Mouse (Mus musculus) forebrain, postnatal 0 days (tissue): ENCODE data around the gene Hspb11. TPM values are rescaled to one million over a fixed set of nuclear protein-coding genes. Genes with fewer than 3 reads are reported as not detected.

ENCODE experiments used
- ATAC-seq: fragments of 200-750 bp; cut with Nextera tagmentation; 2 replicates; pipeline ENCODE4 v1.8.0; 2017; ENCODE audit warnings: mild to moderate bottlenecking, moderate library complexity
- DNase-seq: peaks from one replicate; pipeline ENCODE4 v3.0.0-alpha.2; 2015
- H3K27ac ChIP-seq: fragments of 300-500 bp; sonication (generic); 2 replicates; pipeline ENCODE4 v1.5.1; 2014; ENCODE audit warnings: low read depth, mild to moderate bottlenecking, antibody characterized with exemption, low read length, moderate library complexity, mixed read lengths
- H3K27me3 ChIP-seq: fragments of 300-500 bp; sonication (generic); 2 replicates; pipeline ENCODE4 v1.6.1; 2014; ENCODE audit warnings: mild to moderate bottlenecking, low read length, mixed read lengths; ENCODE audit not compliant: insufficient read depth
- H3K36me3 ChIP-seq: fragments of 300-500 bp; sonication (generic); 2 replicates; pipeline ENCODE4 v1.6.1; 2014; ENCODE audit warnings: mild to moderate bottlenecking, moderate library complexity; ENCODE audit not compliant: insufficient read depth
- H3K4me1 ChIP-seq: fragments of 300-500 bp; sonication (generic); 2 replicates; pipeline ENCODE4 v1.6.1; 2014; ENCODE audit warnings: antibody characterized with exemption; ENCODE audit not compliant: insufficient read depth
- H3K4me2 ChIP-seq: fragments of 300-500 bp; sonication (generic); 2 replicates; pipeline ENCODE4 v1.6.1; 2014; ENCODE audit warnings: low read depth, mild to moderate bottlenecking, moderate library complexity
- H3K4me3 ChIP-seq: fragments of 300-500 bp; sonication (generic); 2 replicates; pipeline ENCODE4 v1.5.1; 2014; ENCODE audit warnings: low read depth, low read length, mixed read lengths
- H3K9ac ChIP-seq: fragments of 300-500 bp; sonication (generic); 2 replicates; pipeline ENCODE4 v1.6.1; 2014; ENCODE audit warnings: mild to moderate bottlenecking
- H3K9me3 ChIP-seq: fragments of 300-500 bp; sonication (generic); 2 replicates; pipeline ENCODE4 v1.6.1; 2016; ENCODE audit warnings: low read length
- CTCF ChIP-seq: sonication (generic); IDR thresholded peaks from 2 replicates; pipeline ENCODE4 v1.5.1; 2016; ENCODE audit warnings: antibody characterized with exemption, control low read depth, low read depth
- WGBS: fragments of 180-500 bp; shearing (Covaris S2); extraction: QIAGEN DNeasy Blood & Tissue Kit; methylation state at CpG from one replicate; pipeline ENCODE4 v1.1.7; 2014; 5-methylcytosine and 5-hydroxymethylcytosine counted together
- polyA plus RNA-seq: library from polyadenylated mRNA; unstranded; fragments of >200 nt; fragmentation: Nextera tagmentation; extraction: Ambion mirVana; gene quantifications from 2 replicates; pipeline ENCODE4 v1.2.1, GENCODE M21; 2015
- total RNA-seq: library from RNA; depleted of rRNA; stranded (reverse); fragments of >200 nt; gene quantifications from 2 replicates; pipeline ENCODE4 v1.2.3, GENCODE M21; 2014

Gene Hspb11
- total and polyA plus RNA-seq, 2 experiments from 2014 or later, result 17.9 to 40.5 TPM

DNA sequence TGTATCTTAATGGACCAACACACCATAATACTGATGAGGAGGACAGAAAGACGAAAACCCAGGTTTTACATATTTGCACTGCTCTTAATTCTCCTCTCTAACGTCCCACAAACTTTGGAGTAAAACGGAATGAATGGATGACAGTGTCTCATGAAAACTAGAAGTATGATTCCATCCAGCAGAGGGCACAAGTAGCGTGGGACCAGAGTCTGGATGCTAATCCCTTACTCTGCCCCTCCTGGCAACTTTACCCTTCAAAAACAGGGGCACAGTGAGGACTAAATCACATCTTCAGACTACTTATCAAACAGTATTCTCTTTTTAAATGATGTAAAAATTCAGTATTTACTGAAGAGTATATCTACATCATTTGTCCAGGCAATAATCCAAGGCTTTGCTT lies 2.9 kb upstream of the Hspb11 start:
- no peak overlapping the region for H3K27ac ChIP-seq
- no peak for ATAC-seq
- peak; percentile 73 for DNase-seq
- H3K9me3 ChIP-seq, result no peaks in the 10 kb centered on the region
- H3K4me3 ChIP-seq, result no peak overlapping the region
- no peak overlapping the region for H3K4me2 ChIP-seq
- 0 out of 2 replicates have a peak, but pooled peaks cover 5% of the 10 kb centered on the region for H3K4me1 ChIP-seq
- WGBS, result 21% methylated on average over 4 of the region's 4 CpGs
- no peak overlapping the region for H3K9ac ChIP-seq
- TF ChIP-seq CTCF, result peak; percentile 84
- no peaks in the 10 kb centered on the region for H3K27me3 ChIP-seq
- peaks cover 4% of the 10 kb centered on the region; the same call in 1 of the 2 replicates for H3K36me3 ChIP-seq

DNA sequence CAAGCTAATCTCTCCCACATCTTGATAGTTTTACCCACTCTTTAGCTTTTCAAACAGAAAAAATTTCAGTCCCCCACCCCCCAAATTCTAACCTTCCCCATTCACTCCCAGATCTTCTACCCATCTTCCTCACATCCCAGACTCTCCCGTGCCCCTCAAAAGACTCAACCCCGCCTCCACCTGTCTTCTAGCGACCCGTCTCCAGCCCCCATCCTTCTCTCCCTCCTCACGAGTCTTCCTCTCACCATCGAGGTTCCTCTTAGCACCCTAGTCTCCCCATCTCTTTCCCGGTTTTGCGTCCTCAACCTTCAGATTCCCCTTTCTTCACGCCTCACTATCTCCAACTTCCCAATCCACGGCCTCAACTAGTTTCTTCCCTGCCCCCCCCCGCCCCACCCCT lies 871 bp upstream of the Hspb11 start:
- no peaks in the 10 kb centered on the region for H3K9me3 ChIP-seq
- H3K4me3 ChIP-seq, result peak overlapping the region; percentile 86
- H3K27me3 ChIP-seq, result no peaks in the 10 kb centered on the region
- H3K4me2 ChIP-seq, result peak overlapping the region; percentile 65
- no peaks in the 10 kb centered on the region for H3K36me3 ChIP-seq
- H3K27ac ChIP-seq, result peak overlapping the region; percentile 87; the same call in 1 of the 2 replicates
- 1% methylated on average over 11 of the region's 11 CpGs for WGBS
- H3K9ac ChIP-seq, result peak overlapping the region; percentile 86
- DNase-seq, result no peak
- H3K4me1 ChIP-seq, result 0 out of 2 replicates have a peak, but pooled peaks cover 5% of the 10 kb centered on the region
- TF ChIP-seq CTCF, result no peak
- ATAC-seq, result no peak

DNA sequence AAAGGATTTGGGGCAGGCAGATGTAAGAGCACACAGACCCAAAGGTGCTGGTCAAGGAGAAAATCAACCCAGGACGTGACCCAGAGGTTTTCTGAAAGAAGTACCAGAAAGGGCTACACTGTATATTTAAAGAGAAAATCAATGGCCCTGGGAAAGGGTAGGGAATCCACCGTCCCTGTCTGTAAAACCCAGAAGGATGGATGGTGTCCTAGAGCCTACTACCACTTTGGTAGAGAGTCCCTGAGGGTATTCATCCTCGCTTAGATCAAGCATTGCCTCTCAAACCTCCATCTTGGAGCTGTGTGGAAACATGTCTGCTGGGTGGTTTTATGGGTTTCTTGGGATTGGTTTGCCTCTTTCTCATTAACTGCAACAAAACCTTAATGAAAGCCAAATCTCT lies 1.0 kb downstream of the Hspb11 start:
- peak overlapping the region; percentile 86 for H3K4me3 ChIP-seq
- 16% methylated on average over 3 of the region's 3 CpGs for WGBS
- H3K27ac ChIP-seq, result peak overlapping the region; percentile 87
- 0 out of 2 replicates have a peak, but pooled peaks cover 5% of the 10 kb centered on the region for H3K4me1 ChIP-seq
- peak; percentile 59 for DNase-seq
- peak overlapping the region; percentile 86 for H3K9ac ChIP-seq
- no peaks in the 10 kb centered on the region for H3K36me3 ChIP-seq
- no peak for TF ChIP-seq CTCF
- no peaks in the 10 kb centered on the region for H3K27me3 ChIP-seq
- H3K9me3 ChIP-seq, result no peaks in the 10 kb centered on the region
- ATAC-seq, result no peak
- peak overlapping the region; percentile 65 for H3K4me2 ChIP-seq

DNA sequence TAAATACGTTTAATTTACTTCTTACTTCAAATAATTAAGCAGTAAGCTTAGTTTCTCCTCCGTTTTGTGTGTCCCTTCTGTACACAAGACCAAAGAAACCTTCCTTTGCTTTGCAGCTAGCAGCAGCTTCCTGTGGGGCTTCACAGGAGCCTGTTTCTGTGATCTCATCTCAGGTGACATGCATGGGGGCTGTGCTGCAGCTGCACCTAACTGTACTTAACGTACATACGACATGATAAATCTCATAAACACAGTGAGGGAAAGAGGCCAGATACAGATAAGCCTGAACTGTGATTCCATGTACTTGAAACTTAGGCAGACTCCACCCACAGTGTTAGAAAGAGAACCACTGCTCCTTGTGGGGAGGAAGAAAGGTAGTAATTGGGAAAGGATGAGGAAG lies 6.6 kb downstream of the Hspb11 start:
- DNase-seq (no peak), ATAC-seq (no peak)
- H3K9ac ChIP-seq, result no peak overlapping the region
- TF ChIP-seq CTCF, result no peak
- no peak overlapping the region for H3K4me3 ChIP-seq
- H3K36me3 ChIP-seq, result no peaks in the 10 kb centered on the region
- 75% methylated on average over 4 of the region's 4 CpGs for WGBS
- no peak overlapping the region for H3K27ac ChIP-seq
- no peak overlapping the region for H3K4me2 ChIP-seq
- H3K27me3 ChIP-seq, result no peaks in the 10 kb centered on the region
- H3K4me1 ChIP-seq, result no peaks in the 10 kb centered on the region
- H3K9me3 ChIP-seq, result 0 out of 2 replicates have a peak, but pooled peaks cover 2% of the 10 kb centered on the region

DNA sequence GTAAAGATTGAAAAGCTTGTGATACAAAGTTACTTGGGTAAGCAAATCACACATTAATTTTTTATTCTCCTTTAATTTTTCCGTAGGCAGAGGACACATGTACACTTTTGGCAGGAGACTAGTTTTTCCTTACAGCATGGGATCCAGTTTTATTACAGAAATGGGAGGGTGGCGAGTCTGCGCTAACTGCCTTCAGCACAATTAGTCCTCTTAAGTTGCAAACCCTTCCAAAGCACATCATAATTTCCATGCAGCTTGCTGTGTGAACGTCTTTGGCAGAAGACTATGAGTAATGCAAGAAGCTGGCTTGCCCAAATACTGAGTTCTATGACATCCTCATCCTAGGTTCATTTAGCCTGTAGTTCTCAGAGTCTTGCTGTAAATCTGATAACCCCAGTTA lies 20.3 kb downstream of the Hspb11 start:
- WGBS, result 74% methylated on average over 4 of the region's 4 CpGs
- Histone ChIP-seq H3K27me3 (no peaks in the 10 kb centered on the region), H3K4me2 (no peak overlapping the region), H3K4me1 (no peaks in the 10 kb centered on the region), H3K36me3 (no peaks in the 10 kb centered on the region; the same call in 1 of the 2 replicates), H3K27ac (no peak overlapping the region), H3K9ac (no peak overlapping the region), H3K9me3 (no peaks in the 10 kb centered on the region), H3K4me3 (no peak overlapping the region)
- DNase-seq (no peak), ATAC-seq (no peak)
- TF ChIP-seq CTCF, result no peak

DNA sequence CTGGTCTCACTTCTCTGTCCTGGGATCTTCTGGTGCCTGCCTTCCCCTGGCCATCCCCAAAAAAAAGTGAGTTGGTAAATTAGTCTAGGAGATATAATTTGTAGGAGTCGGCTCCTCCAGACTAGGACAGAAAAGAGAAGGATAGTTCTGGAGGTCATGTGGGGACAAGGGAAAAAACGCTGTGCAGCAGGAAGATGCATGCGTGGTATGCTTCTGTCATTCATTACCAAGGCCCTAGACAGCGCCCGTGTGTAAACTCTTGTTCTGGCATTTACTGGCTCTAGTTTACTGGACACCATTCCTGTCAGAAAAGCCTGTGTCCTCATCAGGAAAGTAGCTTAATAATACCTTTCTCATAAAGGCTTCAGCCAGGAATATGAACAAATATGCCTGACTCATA lies 21.1 kb downstream of the Hspb11 start:
- Histone ChIP-seq H3K9me3 (no peaks in the 10 kb centered on the region), H3K4me2 (no peak overlapping the region), H3K36me3 (no peaks in the 10 kb centered on the region; the same call in 1 of the 2 replicates), H3K9ac (no peak overlapping the region), H3K4me1 (no peaks in the 10 kb centered on the region), H3K27ac (no peak overlapping the region), H3K27me3 (no peaks in the 10 kb centered on the region), H3K4me3 (no peak overlapping the region)
- TF ChIP-seq CTCF, result no peak
- ATAC-seq, result no peak
- DNase-seq, result no peak
- WGBS, result 89% methylated on average over 5 of the region's 5 CpGs

DNA sequence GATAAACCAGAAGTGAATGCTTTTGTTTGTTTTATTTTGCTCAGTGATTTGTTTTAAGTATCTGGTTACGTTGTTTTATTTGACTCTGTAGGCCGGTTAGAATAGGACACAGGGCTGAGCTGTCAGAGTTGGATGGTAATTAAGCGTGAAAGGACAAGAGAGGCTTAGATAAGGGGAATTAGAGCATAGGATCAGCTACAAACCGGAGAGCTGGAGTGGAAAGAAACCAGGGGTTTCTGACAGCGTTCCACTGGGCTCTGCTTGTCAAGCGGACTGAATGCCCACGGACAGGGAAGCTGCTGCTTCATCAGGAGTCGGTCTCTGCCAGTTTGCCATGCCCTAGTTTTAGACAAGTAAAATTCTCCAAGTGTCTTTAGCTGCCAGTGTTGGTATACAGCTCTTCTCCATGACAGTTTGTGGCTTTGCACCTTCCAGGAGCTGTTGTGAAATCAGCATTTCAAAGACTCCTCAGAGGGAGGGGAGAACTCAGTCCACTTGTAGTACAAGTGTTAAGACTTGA lies 24.9 kb downstream of the Hspb11 start:
- DNase-seq (no peak), ATAC-seq (no peak)
- Histone ChIP-seq H3K27me3 (no peaks in the 10 kb centered on the region), H3K4me2 (no peak overlapping the region), H3K27ac (no peak overlapping the region), H3K36me3 (peaks cover 8% of the 10 kb centered on the region), H3K9me3 (no peaks in the 10 kb centered on the region), H3K4me1 (no peaks in the 10 kb centered on the region), H3K9ac (no peak overlapping the region), H3K4me3 (no peak overlapping the region)
- no peak for TF ChIP-seq CTCF
- WGBS, result 14% methylated on average over 8 of the region's 8 CpGs
